Mouse (Mus musculus) duodenum, adult 2 months (tissue): ENCODE data around the gene Dgkz. TPM values are rescaled to one million over a fixed set of nuclear protein-coding genes. Genes with fewer than 3 reads are reported as not detected.

Source experiments
- polyA plus RNA-seq: library from polyadenylated mRNA; depleted of rRNA; stranded (reverse); fragments of >200 nt; gene quantifications from 2 replicates; pipeline ENCODE4 v1.2.3, GENCODE M21; 2012; ENCODE audit warnings: low replicate concordance; rRNA removed

The Dgkz gene
- polyA plus RNA-seq, result 205 and 224 TPM in 2 replicates

DNA sequence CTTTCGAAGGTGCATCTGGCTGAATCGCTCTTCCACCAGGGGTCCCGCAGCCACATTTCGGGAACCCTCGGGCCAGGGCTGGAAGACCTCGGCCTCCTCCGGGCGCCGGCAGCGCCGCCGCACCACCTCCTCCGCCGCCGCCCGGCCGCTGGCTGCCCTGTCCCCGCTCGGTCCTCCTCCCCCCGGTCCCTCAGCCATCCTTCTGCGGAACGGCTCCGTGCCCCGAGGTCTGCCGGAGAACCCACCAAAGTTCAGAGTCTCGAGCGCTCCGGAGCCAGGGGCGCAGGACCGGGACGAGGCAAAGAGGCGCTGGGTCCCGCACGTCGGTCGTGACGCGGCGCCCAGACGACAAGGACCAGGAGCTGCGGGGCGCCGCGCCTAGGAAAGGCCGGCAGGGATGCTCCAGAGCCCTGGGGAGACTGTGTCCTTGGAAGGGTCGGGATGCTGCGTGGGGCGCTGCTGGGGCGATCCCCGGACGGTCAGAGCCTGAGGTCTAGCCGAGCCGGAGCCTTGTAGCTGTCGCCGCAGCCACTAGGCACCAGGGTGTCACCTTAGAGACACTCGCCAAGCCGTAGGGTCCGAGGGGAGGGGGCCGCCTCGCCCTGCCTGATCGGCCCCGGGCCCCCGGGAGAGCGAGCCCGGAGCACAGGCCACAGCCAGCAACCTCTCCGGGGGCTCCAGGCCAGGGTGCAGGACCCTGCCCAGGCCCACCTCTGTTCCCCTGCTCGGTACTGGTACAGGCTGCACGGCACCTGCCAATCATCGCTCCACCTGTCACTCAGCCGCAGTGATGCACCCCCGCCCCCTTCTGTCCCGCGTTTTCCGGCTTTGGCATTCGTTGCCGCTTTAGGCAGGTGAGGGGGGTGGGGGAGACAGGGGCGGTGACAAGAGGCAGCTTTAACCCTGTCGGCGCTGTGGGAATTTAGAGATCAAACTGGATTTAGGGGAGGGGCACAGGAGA is at the start of gene Dgkz:
TSS of gene Dgkz (minus strand) at position 284 of the 961 bp plus-strand sequence.

DNA sequence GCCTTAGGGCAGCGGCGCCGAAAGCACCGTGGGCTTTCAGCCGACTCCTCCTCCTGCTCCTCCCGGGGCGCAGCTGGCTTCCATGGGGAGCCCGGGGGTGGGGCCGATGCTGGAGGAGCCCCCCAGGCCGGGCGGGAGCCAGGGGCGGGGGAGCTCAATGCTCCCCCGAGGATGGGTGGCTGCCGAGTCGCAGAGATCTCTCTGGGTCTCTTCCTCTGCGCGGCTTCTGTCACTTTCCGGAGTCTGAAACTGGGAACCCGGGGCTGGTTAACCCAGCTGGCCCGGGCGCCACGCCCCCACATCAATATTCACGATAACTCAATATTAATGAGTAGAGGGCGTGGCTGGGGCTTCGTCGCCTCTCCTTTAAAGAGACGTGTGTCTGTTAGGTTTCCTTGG is 48.6 kb upstream of the Dgkz start, which contains the start of gene Creb3l1:
TSS of gene Creb3l1 (minus strand) at position 229 of the 399 bp plus-strand sequence.

DNA sequence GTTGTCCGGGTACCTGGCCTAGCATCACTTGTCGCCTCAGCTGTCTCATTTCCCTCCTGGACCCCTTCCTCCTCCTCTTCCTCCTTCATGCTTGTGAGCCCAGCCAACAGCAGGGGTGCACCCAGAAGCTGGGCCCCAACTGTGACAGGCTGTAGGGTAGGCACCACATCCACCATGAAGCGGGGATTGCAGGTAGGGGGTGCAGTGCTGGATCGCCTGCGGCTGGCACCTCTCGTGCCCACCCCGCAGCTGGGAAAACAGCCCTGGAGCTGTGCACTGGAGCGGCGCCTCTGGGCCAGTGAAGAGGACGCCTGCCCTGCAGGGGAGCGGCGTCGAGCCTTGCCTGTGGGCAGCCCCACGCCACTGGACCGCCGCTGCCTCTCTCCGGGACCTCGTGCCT is 30.2 kb downstream of the Dgkz start, which contains the start of gene Gm9821:
TSS of gene Gm9821 (plus strand) at position 221 of the 400 bp plus-strand sequence.

DNA sequence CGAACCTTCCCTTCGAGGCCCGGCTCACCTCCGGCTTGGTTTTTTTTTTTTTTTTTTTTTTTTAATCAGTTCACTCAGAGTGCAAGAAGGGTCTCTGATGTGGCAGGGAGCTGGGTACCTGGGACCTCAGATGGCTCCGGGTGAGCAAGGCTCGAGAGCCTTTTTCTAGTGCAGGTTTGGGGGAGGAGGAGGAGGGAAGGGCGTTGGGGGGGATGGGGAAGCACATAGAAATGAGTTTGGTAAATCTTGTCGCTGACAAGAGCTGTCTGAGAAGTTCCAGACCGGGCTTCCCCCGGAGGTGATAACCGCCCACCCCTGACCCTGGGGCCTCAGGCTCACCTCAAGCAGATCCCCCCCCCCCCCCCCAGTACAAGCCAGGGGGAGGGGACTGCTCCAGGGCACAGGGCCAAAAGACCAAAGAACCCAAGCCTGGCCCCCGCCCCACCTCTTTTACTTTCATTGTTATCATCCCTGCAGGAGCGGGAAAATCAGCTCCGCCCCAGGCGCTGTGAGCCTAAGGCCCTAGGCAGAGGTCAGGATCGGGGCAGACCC is 43.4 kb downstream of the Dgkz start, which contains the start of gene Mdk:
TSS of gene Mdk (minus strand) at position 138 of the 552 bp plus-strand sequence.

DNA sequence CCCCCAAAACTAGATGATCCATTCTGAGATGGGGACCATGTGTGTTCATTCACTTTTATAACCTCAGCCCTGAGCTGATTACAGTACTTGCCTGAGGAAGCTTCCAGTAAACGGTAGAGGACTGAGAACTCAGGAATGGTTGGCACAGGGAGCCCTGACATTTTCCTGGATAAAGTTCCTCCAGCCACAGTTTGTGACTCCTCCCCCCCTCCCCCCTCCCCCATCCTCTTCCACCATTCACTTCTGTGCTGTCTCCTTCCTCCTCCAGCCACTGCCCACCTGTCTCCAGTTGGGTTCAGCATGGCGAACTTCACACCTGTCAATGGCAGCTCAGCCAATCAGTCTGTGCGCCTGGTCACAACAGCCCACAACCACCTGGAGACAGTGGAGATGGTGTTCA is 48.7 kb downstream of the Dgkz start, which contains the start of gene Chrm4:
TSS of gene Chrm4 (plus strand) at position 301 of the 400 bp plus-strand sequence.

Other genes starting within 250 kb of the Dgkz start
- gene Ambra1, start 245.7 kb downstream of the Dgkz start, polyA plus RNA-seq, result 16.0 and 16.9 TPM in 2 replicates
- 1.8 and 1.9 TPM in 2 replicates for gene Chrm4, start 48.6 kb downstream of the Dgkz start, polyA plus RNA-seq
- 2.8 and 3.1 TPM in 2 replicates for gene Mdk, start 43.6 kb downstream of the Dgkz start, polyA plus RNA-seq
- not detected in 2 replicates for gene Gm9821, start 30.2 kb downstream of the Dgkz start, polyA plus RNA-seq
- 17.4 and 51.5 TPM in 2 replicates for gene Creb3l1, start 48.6 kb upstream of the Dgkz start, polyA plus RNA-seq
- gene Phf21a, start 117.3 kb upstream of the Dgkz start, polyA plus RNA-seq, result 6.8 and 11.4 TPM in 2 replicates